Mouse (Mus musculus): ENCODE data around the gene Tpst2.
A peak's percentile ranks its signal among the peaks of the same experiment; 100 is the strongest.
"Not testable (repeated sequence)": the region's sequence is repeated elsewhere in the genome, so short reads cannot be mapped to it uniquely, and the experiment has no call there.

Tpst2 gene

DNA sequence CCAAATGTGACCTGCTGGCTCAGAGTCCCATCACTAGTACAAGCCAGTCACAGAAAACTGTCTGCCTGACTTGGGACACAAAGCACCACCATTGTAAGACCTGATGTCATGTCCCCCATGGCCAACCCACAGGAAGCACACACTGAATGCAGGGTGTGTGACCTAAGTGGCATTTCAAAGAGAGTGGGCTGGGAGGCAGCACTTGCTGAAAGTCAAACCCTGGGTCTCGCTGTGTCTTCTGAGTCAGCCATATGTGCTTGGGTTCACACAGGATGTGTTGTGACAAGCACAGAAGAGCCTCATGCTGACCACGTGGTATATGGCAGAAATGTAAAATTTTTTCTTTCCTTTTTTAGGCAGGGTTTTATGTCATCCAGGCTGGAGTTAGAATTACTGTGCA lies 20.8 kb downstream of the Tpst2 start:
- DNase-seq (ENCODE audit: low spot score), result no peak

- DNase-seq (ENCODE audit: low spot score), result no peak
These were observed 21.9 kb downstream of the Tpst2 start for GRCm38 (mm10) chr5:112298226-112298988.

- no peak for DNase-seq (ENCODE audit: low spot score)
These were observed 22.9 kb downstream of the Tpst2 start for GRCm38 (mm10) chr5:112299399-112299798.

- DNase-seq (ENCODE audit: low spot score), result no peak
These were observed 23.6 kb downstream of the Tpst2 start for GRCm38 (mm10) chr5:112300112-112300511.

GRCm38 (mm10) chr5:112300721-112301308 lies 24.3 kb downstream of the Tpst2 start:
- no peak for DNase-seq (ENCODE audit: low spot score)

DNA sequence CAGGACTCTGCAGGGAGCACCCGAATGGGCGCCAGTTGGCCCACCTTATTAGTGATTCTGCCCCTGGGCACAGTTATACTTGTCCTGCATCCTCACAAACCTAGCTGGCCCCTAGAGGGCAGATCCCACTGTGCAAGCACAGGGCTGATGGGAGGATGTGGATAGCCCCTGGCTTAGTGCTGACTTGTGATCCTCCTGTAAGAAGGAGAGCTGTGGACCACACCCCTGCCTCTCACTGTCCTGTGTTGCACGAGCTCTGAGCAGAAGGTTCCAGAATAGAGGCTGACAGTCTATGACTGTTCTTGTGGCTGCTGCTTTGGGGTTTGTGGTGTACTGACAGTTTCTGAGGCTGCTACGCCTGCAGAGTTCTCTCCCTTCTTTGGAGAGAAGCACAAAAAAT lies 25.2 kb downstream of the Tpst2 start:
- no peak for DNase-seq (ENCODE audit: low spot score)

DNA sequence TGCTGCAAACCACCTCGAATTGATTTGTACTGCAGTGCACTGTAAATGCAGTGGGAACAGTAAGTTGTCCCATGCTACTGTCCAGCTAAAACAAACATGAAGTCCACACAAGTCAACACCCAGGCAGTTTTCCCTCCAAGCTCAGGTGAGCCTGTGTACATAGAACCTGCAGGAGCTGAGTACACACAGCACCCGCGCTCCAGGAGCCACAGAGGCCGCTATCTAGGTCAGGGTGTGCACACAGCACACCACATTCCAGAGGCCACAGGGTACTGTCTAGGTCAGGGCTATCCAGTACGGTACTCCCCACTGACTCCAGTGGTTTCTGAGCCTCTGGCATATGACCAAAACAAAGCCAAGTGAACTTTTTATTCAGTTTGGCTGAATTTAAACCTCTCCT lies 25.8 kb downstream of the Tpst2 start:
- DNase-seq (ENCODE audit: low spot score), result no peak

- no peak for DNase-seq (ENCODE audit: low spot score)
These were observed 29.4 kb downstream of the Tpst2 start for GRCm38 (mm10) chr5:112305842-112306241.

- no peak for DNase-seq (ENCODE audit: low spot score)
These were observed 36.9 kb downstream of the Tpst2 start for GRCm38 (mm10) chr5:112313222-112313885.

- DNase-seq (ENCODE audit: low spot score), result no peak
These were observed 40.0 kb downstream of the Tpst2 start for GRCm38 (mm10) chr5:112316468-112316867.

GRCm38 (mm10) chr5:112317328-112317727 lies 40.8 kb downstream of the Tpst2 start:
- no peak for DNase-seq (ENCODE audit: low spot score)

- not testable (repeated sequence) for DNase-seq (ENCODE audit: low spot score)
These were observed 42.9 kb downstream of the Tpst2 start for GRCm38 (mm10) chr5:112319343-112319742.

GRCm38 (mm10) chr5:112320379-112320778 lies 43.9 kb downstream of the Tpst2 start:
- no peak for DNase-seq (ENCODE audit: low spot score)

GRCm38 (mm10) chr5:112320936-112321335 lies 44.4 kb downstream of the Tpst2 start:
- peak; percentile 83 for DNase-seq (ENCODE audit: low spot score)

DNA sequence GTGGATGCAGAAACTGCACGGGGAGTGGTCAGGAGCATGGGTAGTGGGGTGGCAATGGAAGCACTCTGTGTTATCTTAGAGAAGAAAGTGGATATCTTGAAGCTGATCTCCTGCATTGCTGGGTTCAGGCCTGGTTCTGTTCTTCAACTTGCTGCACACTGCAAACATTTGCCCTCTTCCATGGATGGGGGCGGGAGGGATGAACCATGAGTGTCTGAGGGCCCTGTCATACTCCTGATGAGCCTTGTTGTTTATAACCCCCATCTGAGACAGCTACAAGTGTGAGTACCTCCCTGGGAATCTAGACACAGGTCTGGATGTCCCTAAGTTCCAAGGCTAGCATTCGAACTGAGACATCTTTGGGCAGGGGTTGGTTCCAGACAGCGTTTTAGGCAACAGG lies 44.9 kb downstream of the Tpst2 start:
- DNase-seq (ENCODE audit: low spot score), result no peak

DNA sequence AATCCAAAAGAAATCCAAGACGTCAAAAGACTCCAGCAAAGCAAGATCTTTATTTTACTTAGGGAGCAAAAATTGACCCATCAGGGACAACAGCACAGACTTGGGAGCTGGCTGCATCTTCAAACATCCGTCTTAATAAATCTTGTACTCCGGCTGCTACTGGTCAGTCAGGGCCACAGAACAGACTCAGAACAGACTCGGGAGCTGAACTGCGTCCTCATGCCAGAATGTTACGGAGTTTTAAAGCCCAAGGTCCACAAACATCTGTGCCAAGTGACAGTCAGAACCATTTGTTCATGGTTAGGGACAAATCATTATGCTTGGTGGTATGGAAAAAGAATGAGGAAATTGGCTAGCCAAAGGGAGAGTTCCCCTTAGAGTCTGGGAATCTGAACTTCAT lies 46.8 kb downstream of the Tpst2 start:
- DNase-seq (ENCODE audit: low spot score), result no peak

DNA sequence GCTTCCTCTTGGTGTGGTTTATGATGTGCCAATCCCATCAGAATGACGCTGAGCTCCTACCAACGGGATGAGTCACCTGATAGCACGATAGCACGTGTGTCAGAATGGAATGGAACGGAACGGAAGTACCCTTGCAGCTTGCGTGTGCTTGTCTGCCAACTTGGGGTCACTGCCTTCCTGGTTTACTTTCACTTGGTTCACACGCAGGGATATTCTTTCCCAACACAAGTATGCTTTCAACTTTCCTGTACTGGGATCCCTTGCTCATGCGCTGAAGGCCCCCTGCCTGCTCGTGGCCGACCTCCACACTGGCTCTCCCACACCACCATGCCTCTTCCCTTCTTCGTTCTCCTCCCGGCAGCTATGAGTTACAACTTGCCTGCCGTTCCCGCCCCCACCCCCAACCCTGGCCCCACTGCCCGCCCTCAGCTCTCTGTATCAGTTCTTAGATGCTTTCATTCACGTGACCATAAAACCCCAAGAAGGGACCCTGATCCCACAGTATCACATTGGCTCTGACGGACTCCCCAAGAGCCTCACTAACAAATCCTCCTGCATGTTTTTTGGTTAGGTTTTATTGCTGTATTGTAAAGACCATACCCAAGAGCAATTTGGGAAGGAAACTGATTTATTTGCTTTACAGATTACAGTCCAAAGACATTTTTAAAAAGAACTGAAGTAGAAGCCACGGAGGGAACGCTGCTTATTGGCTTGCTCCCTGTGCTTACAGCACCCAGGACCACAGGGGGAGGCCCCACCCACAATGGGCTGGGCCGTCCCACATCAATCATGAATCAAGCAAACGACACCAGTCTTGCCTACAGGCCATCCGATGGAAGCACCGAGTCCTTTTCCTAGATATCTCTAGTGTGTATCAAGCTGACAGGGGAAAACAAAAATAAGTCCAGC lies 48.4 kb downstream of the Tpst2 start:
- no peak for DNase-seq (ENCODE audit: low spot score)

- DNase-seq (ENCODE audit: low spot score), result peak; percentile 87
These were observed 49.3 kb downstream of the Tpst2 start, which contains the start of gene Tfip11 for GRCm38 (mm10) chr5:112325546-112326445. TSS of gene Tfip11 (plus strand) at chr5:112326358.

DNA sequence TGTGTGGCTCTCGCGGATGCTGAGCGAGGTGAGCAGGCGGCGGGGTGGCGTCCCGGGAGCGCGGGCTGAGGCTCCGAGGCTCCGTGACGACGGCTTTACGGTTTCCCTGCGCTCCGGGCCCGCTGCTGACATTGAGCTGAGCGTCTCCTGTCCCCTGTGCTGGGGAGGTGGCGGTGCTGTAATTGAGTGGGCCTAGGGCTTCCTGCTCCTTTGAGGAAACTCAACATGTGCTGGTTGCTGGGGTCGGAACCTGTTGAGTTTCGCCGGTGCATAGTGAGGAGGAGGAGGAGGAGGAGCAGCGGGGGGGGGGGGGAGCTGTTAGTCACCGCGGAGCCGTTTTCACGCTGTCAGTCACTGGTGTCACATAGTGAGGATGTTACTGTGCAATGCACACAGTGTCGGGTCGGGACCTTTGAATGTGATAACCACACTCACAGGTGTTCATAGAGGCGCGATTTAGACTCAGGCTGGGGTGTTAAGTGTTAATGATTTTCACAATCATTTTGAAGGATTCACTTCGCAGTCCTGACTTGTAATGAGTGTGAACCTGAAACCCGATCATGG lies 50.0 kb downstream of the Tpst2 start:
- no peak for DNase-seq (ENCODE audit: low spot score)

- no peak for DNase-seq (ENCODE audit: low spot score)
These were observed 51.4 kb downstream of the Tpst2 start for GRCm38 (mm10) chr5:112327854-112328253.

All from layer of hippocampus, adult 9-10 months (tissue).